ENCODE assay signal across 7 mouse cellular contexts in genomic region chr6:38345796-38346195, GRCm38 (mm10). TPM values are rescaled to one million over a fixed set of nuclear protein-coding genes. Genes with fewer than 3 reads are reported as not detected.
DNase-seq lines count a peak whose midpoint lies in the region.

No protein-coding gene starts in this region.

- peak; percentile 72 for DNase-seq in MEL-GATA-1-ER (ENCODE audit: extremely low read depth, low read depth)
- DNase-seq in adrenal gland, postnatal 36 days: peak; percentile 82 to 84
- peak; percentile 68 to 69 for DNase-seq in heart, postnatal 36 days
- DNase-seq in lung, postnatal 10 days: peak; percentile 74
- DNase-seq in thymus, postnatal 25 days: peak; percentile 47
- DNase-seq in right cerebral cortex, postnatal 36 days (ENCODE audit: low spot score in 2 of 2): no peak
- no peak for DNase-seq in frontal cortex, postnatal 36 days (ENCODE audit: low spot score in 2 of 2)

- intact Hi-C loops in heart, postnatal 36 days (cut with DNase I): no loop called here

RNA-seq across cellular contexts. Expression of gene Zc3hav1, which starts 8.6 kb away (rescaled TPM):
- 10 to 100 TPM; 56.9 to 69.1 TPM for total RNA-seq in adrenal gland, postnatal 36 days (2021)
- 10 to 100 TPM; 15.3 to 16.2 TPM for total RNA-seq in heart, postnatal 36 days (2021)

RNA-seq across cellular contexts. Expression of gene Ttc26, which starts 35.5 kb away (rescaled TPM):
- 1 to 10 TPM; 3.0 to 4.1 TPM for total RNA-seq in adrenal gland, postnatal 36 days (2021)
- total RNA-seq in heart, postnatal 36 days (2021): 1 to 10 TPM; 1.9 to 2.0 TPM

RNA-seq across cellular contexts. Expression of gene Zc3hav1l, which starts 46.7 kb away (rescaled TPM):
- 1 to 10 TPM; 2.7 to 3.1 TPM for total RNA-seq in adrenal gland, postnatal 36 days (2021)
- total RNA-seq in heart, postnatal 36 days (2021): 1 to 10 TPM; 1.1 to 1.9 TPM

Comparison
In these comparisons a context has a peak if more than half of its experiments do, and no peak if none do; other contexts are left out.
1. DNase-seq: peak in MEL-GATA-1-ER (single experiment), adrenal gland, postnatal 36 days (2 of 2), heart, postnatal 36 days (2 of 2), lung, postnatal 10 days (single experiment) and thymus, postnatal 25 days (single experiment); none in right cerebral cortex, postnatal 36 days (0 of 2) and frontal cortex, postnatal 36 days (0 of 2).